20 mouse cellular contexts compared by ENCODE assay signal in genomic region chr5:74827944-74828343, GRCm38 (mm10).
DNase-seq lines count a peak whose midpoint lies in the region; ATAC-seq and TF ChIP-seq lines count a peak whose summit lies in the region.
"Had no signal": no experiment of that assay in that cellular context is flagged by ENCODE, and none has a peak within 500 bp of the region (broad histone marks: within the 10 kb centered on the region; RNA-seq: fewer than 3 reads in every experiment).

No protein-coding gene starts in this region.

- no peak overlapping the region for H3K9ac ChIP-seq in kidney, postnatal 0 days (ENCODE audit: low read depth, low read length)
- H3K9ac ChIP-seq: embryonic facial prominence, embryonic 15.5 days; heart, embryonic 12.5 days; hindbrain, embryonic 12.5 days; liver, embryonic 15.5 days had no signal

- ATAC-seq in kidney, postnatal 0 days (replicated peaks; ENCODE audit: low FRiP score, low read depth), result no peak
- no peak for ATAC-seq in erythroblast, adult 5-6 weeks (replicated peaks; ENCODE audit: low FRiP score, poor library complexity, severe bottlenecking)
- ATAC-seq: inflammation-experienced regulatory T-cells, adult 6 months had no signal

- H3K27me3 ChIP-seq in kidney, postnatal 0 days (ENCODE audit: insufficient read depth, low read length), result no peaks in the 10 kb centered on the region
- H3K27me3 ChIP-seq: embryonic facial prominence, embryonic 15.5 days; hindbrain, embryonic 12.5 days; liver, embryonic 15.5 days had no signal

- peak; percentile 77 for DNase-seq in kidney, postnatal 0 days (ENCODE audit: low spot score)
- DNase-seq in kidney, postnatal 25 days, result no peak
- peak; percentile 67 for DNase-seq in embryo, embryonic 10.5 days (ENCODE audit: low spot score)
- DNase-seq in forelimb bud, embryonic 11.5 days (ENCODE audit: low read depth, low spot score), result peak; percentile 67
- peak; percentile 65 for DNase-seq in retina, postnatal 1 day
- DNase-seq in adrenal gland, adult (ENCODE audit: inconsistent age in 2 of 2, low spot score in 1 of 2), result no peak
- DNase-seq: adrenal gland, adult 2 months; cerebellum, adult 8-10 months; gastrocnemius, adult 2 months; heart, postnatal 14 days; kidney, postnatal 36 days; layer of hippocampus, adult 9-11 months; lung, postnatal 10 days; spleen, adult 18-20 months had no signal

- no peaks in the 10 kb centered on the region for H3K9me3 ChIP-seq in kidney, postnatal 0 days (replicated peaks; ENCODE audit: low read length)
- H3K9me3 ChIP-seq: embryonic facial prominence, embryonic 15.5 days; heart, embryonic 12.5 days; hindbrain, embryonic 12.5 days; liver, embryonic 15.5 days had no signal

- H3K36me3 ChIP-seq in kidney, postnatal 0 days (ENCODE audit: insufficient read depth, low read length), result no peaks in the 10 kb centered on the region
- H3K36me3 ChIP-seq: embryonic facial prominence, embryonic 15.5 days; heart, embryonic 12.5 days; hindbrain, embryonic 12.5 days; liver, embryonic 15.5 days had no signal

- H3K4me1 ChIP-seq in kidney, postnatal 0 days (replicated peaks; ENCODE audit: insufficient read depth, low read length), result no peaks in the 10 kb centered on the region
- H3K4me1 ChIP-seq: embryonic facial prominence, embryonic 15.5 days; heart, embryonic 12.5 days; liver, embryonic 15.5 days had no signal

- 23% methylated on average over 4 of the region's 4 CpGs for WGBS in kidney, postnatal 0 days

- H3K27ac ChIP-seq in kidney, postnatal 0 days, result no peak overlapping the region
- H3K27ac ChIP-seq: embryonic facial prominence, embryonic 15.5 days; gastrocnemius, adult 2 months; hindbrain, embryonic 12.5 days; liver, embryonic 15.5 days had no signal

- H3K4me2 ChIP-seq in kidney, postnatal 0 days (ENCODE audit: low read length), result no peak overlapping the region
- H3K4me2 ChIP-seq: embryonic facial prominence, embryonic 15.5 days; heart, embryonic 12.5 days; hindbrain, embryonic 12.5 days; liver, embryonic 15.5 days had no signal

- H3K4me3 ChIP-seq in kidney, postnatal 0 days (replicated peaks; ENCODE audit: low read depth, low read length), result no peak overlapping the region
- H3K4me3 ChIP-seq: embryonic facial prominence, embryonic 15.5 days; gastrocnemius, adult 2 months; heart, embryonic 12.5 days; hindbrain, embryonic 12.5 days; liver, embryonic 15.5 days had no signal

- no peak for TF ChIP-seq CTCF in kidney, postnatal 0 days (IDR thresholded peaks at IDR 0.05; ENCODE audit: low read depth)

Comparison
In these comparisons a context has a peak if more than half of its experiments do, and no peak if none do; other contexts are left out.
1. DNase-seq: peak in kidney, postnatal 0 days (single experiment), embryo, embryonic 10.5 days (single experiment), forelimb bud, embryonic 11.5 days (single experiment) and retina, postnatal 1 day (single experiment); none in kidney, postnatal 25 days (0 of 2) and adrenal gland, adult (0 of 2).